Mouse (Mus musculus): Measurements from ENCODE around the gene St7.

Gene St7

GRCm38 (mm10) chr6:17719423-17719822 lies 26.7 kb downstream of the St7 start:
- DNase-seq (ENCODE audit: low read depth), result no peak

DNA sequence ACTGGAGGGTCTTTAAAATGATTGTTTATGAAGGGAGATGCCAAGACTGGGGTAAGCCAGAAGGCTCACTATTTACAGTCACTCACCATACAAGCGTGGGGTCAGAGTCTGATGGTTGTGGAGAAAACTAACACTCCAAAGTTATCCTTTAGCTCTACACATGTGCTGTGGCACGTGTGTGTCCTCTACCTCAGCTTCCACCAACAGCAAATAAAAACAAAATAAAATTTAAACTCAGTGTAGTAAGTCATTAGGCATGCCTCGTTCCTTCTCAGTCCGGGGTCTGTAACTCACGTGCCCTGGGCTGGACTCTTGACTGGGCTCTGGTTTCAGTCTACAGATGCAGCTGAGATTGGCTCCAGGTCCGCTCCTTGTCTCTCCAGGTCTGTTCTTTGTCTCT lies 27.3 kb downstream of the St7 start:
- no peak for DNase-seq (ENCODE audit: low read depth)

DNA sequence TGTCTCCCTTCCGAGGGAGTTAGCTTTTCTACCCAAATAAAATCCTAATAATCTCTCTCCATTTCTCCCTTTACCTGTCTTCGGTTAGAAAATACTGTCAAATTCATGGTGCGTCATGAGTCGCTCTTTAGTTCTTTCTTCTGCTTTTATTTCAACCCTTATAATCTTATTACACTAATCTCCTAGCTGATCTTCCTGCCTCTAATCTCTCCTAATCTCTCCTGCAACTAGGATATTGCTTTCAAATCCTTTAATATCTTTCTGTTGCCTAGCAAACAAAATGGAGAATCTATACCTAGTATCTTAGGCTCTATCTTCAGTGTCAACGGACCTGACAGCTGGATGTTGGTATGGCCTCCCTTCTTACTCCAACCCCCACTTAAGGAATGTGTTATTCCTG lies 29.0 kb downstream of the St7 start:
- DNase-seq (ENCODE audit: low read depth), result no peak

DNA sequence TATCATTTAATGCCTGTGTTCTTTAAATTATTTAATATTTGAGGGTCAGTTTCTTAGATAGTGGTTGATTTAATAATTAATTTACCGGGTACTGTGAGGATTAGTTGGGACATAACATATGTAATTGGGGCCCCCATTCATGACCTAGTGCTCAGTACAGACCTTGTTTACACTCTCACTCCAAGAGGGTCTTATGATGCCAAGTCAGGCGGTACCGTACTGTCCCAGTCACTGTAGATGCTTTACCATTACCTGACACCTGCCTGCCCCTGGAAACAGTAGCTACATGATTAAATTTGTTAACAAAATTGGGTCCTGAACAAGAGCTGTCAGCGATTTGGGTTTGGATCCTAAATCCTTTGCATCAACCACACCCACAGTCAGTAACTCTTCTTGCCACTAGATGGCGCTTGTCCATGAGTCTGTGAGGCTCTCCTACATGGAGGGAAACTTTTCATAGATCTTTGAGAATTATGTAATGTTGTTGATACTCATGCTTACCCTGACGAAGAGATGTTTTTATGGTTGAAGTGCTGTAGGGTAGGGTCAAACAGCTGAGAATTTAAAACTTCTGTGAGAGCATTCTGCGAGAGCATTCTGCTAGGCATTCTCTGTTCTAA lies 33.2 kb downstream of the St7 start:
- DNase-seq (ENCODE audit: low read depth), result no peak

DNA sequence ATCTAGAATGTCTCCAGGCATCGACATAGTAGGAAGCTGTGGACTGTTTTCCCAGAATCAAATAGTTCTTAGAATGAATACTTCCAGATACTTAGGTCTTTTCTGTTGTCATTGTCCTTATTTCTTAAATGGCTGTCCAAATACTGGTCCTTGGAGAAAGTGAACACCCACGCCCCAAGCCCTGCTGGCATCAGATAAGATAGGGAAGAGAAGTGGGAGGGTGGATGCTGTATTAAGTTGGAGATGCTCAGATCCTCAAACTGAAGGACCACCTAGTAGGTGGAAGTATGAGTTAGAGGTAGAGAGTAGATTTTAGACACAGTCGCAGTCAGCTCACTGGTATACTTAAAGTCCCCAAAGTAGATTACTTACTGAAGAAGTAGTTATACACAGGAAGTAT lies 34.5 kb downstream of the St7 start:
- DNase-seq (ENCODE audit: low read depth), result no peak

- no peak for DNase-seq (ENCODE audit: low read depth)
These were observed 35.4 kb downstream of the St7 start for GRCm38 (mm10) chr6:17727891-17728790.

GRCm38 (mm10) chr6:17730122-17730521 lies 37.4 kb downstream of the St7 start:
- no peak for DNase-seq (ENCODE audit: low read depth)

DNA sequence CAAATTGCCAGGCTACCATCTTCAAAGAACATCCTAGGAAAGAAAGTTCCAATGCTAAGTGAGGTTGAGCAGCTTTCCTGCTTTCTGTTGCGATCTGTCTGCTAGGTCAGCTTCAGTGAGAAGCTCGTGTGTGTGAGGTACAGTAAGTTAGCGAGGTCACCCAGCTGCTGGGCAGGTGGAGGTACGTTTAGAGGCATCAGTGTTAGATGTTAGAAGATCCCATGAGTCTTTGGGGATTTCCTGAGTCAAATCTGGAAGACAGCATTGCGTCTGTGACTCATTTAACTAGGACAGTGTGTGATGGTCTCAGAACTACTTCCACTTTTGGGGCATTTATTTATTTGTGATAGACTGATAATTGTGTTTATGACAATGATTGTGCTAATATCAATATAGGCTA lies 39.0 kb downstream of the St7 start:
- no peak for DNase-seq (ENCODE audit: low read depth)

GRCm38 (mm10) chr6:17733951-17734411 lies 41.2 kb downstream of the St7 start:
- no peak for DNase-seq (ENCODE audit: low read depth)

DNA sequence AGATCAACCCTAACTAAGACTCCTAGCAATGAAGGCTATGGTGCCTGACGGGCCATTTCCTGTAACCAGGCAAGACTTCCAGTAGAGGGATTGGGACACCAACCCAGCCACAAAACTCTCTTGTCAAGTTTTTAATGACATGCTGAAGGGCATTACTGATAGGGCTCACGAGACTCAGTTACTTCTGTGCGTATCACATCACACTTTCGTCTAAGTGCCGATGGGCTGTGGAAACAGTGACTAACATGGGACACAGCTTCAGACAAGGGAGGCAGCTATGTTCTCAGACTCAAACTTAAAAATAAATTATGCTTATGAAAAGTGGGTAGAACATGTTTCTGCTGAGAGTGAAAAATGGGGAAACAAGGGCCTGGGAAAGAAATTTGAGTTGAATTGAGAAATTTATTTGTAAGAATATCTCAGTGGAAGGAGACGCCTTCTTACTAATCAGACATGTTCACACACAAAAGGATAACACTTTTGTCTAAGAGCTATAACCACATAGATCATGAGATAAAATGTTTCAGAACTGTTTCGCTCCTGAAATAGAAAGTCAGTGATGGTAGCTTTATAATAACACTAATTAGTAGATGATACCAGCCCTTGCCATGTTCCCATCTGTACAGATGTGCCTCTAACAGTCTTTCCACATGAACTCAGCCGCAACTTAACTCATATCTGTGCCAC lies 44.7 kb downstream of the St7 start:
- no peak for DNase-seq (ENCODE audit: low read depth)

GRCm38 (mm10) chr6:17740128-17740527 lies 47.4 kb downstream of the St7 start:
- DNase-seq (ENCODE audit: low read depth), result no peak

- DNase-seq (ENCODE audit: low read depth), result no peak
These were observed 48.9 kb downstream of the St7 start for GRCm38 (mm10) chr6:17741639-17742038.

DNA sequence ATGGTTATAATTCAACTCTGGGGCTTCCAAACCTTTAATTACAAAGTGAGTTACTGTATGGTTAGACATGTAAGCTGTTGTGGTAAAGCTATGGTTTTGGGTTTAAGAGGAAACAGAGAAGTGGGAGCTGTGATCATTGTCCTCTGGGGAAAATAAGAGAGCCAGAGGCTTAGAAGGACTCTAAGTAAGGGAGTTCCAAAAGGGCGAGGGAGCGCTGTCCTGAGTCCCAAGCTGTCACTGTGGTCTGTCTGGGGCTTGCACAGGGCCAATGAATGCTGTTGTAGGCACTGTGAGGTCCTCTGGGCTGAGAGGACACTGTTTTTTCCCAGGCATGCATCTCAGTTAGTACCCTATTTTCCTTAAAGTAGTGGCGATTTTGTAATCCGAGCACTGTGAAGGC lies 49.5 kb downstream of the St7 start:
- DNase-seq (ENCODE audit: low read depth), result no peak

DNA sequence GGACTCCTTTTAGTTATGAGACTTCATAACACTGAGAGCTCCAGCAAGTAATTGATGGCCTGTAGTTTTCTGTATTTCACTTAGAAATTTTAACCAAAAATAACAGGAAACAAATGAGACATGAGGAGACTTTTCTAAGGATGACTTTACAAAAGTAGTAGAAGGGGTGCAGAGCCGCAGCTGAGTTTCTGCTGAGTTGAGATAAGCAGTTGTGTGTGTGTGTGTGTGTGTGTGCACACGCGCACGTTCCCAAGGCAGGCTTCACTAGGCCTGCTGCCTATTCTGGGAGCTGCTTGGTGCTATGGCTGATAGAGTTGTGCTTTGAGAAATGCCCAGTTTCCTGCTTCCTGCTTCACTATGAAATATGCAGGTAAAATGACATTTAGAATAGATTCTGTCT lies 50.6 kb downstream of the St7 start:
- no peak for DNase-seq (ENCODE audit: low read depth)

DNA sequence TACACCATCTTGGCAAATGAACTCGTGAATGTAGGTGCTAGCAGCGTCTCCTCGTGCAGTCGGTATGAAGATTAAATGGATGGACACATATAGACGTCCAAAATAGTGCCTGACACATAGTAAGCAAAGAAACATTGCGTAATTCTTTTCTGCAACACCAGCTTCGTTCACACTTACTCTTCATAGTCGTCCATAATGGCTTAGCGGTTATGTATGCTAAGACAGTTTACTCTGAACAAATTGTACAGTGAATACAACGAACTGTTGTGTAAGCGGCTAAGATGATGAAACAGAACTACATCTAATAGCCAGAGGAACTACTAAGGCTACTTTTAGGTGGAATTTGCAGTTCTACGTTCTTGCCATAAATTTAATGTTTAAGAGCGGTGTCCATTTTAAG lies 55.0 kb downstream of the St7 start:
- no peak for DNase-seq (ENCODE audit: low read depth)

DNA sequence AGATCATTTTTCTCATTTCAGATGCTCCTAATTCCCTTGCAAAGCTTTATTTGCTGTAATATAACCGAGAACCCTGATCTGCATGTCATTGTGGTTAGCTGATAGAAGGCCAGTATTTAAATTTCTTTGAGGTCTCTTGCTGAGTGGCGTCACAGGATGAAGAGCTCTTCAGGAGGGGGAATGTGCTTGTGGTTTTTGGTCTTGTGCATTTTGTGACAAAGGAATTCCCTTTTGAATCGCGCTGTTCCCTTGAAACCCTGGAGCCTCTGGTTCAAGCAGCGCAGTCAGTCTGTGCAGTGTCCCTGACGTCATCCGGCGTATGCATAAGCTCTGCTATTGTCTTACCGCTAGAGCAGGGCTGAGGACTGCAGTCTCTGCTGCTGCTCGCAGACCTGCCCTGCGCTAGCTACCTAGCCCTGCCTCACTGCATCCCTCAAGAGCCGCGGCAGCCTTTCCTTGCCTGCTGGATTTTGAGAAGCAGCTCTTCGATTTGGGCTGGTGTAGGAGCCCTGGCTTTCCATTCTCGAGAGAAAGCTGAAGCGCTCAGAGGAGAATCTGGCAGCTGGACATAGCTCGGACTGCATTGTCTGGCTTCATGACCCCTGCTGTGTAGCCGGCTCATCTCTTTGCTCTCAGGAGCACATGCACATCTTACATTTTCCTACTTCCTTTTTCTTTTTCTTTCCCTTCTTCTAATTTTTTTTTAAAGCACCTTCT lies 56.3 kb downstream of the St7 start:
- peak; percentile 76 for DNase-seq (ENCODE audit: low read depth)

DNA sequence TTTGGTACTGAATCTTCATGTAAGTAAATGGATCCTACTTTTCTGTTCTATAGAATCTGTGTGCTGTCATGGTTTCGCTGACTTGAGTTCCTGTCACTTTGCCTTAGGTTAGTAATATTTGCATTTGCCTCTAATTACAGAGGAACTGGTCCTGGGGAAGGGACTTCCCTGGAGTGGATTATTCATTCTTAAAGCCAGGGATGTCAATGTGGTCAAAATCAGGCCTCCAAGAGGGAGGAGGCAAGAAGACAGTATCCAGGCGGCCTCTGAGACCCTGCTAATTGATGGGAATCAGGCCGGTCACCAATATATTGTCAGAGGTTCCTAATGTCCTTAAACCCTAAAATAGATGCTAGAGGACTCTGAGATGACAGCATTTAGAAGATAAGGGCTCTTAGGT lies 56.9 kb downstream of the St7 start:
- no peak for DNase-seq (ENCODE audit: low read depth)

GRCm38 (mm10) chr6:17750041-17750660 lies 57.4 kb downstream of the St7 start:
- no peak for DNase-seq (ENCODE audit: low read depth)

- DNase-seq (ENCODE audit: low read depth), result no peak
These were observed 58.2 kb downstream of the St7 start for GRCm38 (mm10) chr6:17750957-17751356.

GRCm38 (mm10) chr6:17755902-17756301 lies 63.2 kb downstream of the St7 start:
- DNase-seq (ENCODE audit: low read depth), result no peak

GRCm38 (mm10) chr6:17758568-17758967 lies 65.8 kb downstream of the St7 start:
- no peak for DNase-seq (ENCODE audit: low read depth)
